Mouse (Mus musculus) urinary bladder, postnatal 0 days (tissue): ENCODE results near the gene Det1. TPM values are rescaled to one million over a fixed set of nuclear protein-coding genes. Genes with fewer than 3 reads are reported as not detected.

Source experiments
- microRNA-seq: library from miRNA; unstranded; fragments of <30 nt; microRNA quantifications from one replicate; pipeline ENCODE4, GENCODE M21; 2016
- polyA plus RNA-seq: library from polyadenylated mRNA; unstranded; fragments of >200 nt; fragmentation: Nextera tagmentation; extraction: Ambion mirVana; gene quantifications from 2 replicates; pipeline ENCODE4 v1.2.1, GENCODE M21; 2015

Det1 gene
- 7.9 and 9.5 TPM in 2 replicates for polyA plus RNA-seq

GRCm38 (mm10) chr7:78846737-78847434 is at the start of gene Det1:
Det1 (minus strand) TSS chr7:78847263.

GRCm38 (mm10) chr7:78895653-78896333 is 48.7 kb upstream of the Det1 start, which contains the start of gene Aen:
Aen (plus strand) TSS chr7:78895854.

GRCm38 (mm10) chr7:78782639-78783581 is 64.2 kb downstream of the Det1 start, which contains the start of the genes Mrps11 and Mrpl46:
Mrps11 (plus strand) TSS chr7:78783119.
Mrpl46 (minus strand) TSS chr7:78783531.

Small RNAs within 50 kb of the gene (microRNA-seq; reads per million reads assigned to microRNA genes)
- 1.2 reads per million for gene Mir7-2

Other genes starting within 250 kb of the Det1 start
- 1.3 and 1.9 TPM in 2 replicates for gene Ntrk3, start 109.3 kb downstream of the Det1 start, polyA plus RNA-seq
- 40.5 and 48.5 TPM in 2 replicates for gene Mrps11, start 64.1 kb downstream of the Det1 start, polyA plus RNA-seq
- 45.5 and 50.2 TPM in 2 replicates for gene Mrpl46, start 63.7 kb downstream of the Det1 start, polyA plus RNA-seq
- gene Aen, start 48.6 kb upstream of the Det1 start, polyA plus RNA-seq, result 46.6 and 47.1 TPM in 2 replicates
- 19.7 and 27.3 TPM in 2 replicates for gene Isg20, start 66.2 kb upstream of the Det1 start, polyA plus RNA-seq
- 0.19 and 0.30 TPM in 2 replicates for gene Acan, start 206.2 kb upstream of the Det1 start, polyA plus RNA-seq